Mouse (Mus musculus) MEL (cell line): ENCODE data around the gene Stard5. TPM values are rescaled to one million over a fixed set of nuclear protein-coding genes. Genes with fewer than 3 reads are reported as not detected.

Experiments
- DNase-seq: peaks from one replicate; pipeline ENCODE4 v3.0.0; 2011; ENCODE audit warnings: low read depth, low spot score
- H3K27ac ChIP-seq: 2 replicates; pipeline ENCODE4 v1.5.1; 2012; ENCODE audit warnings: low read depth, mild to moderate bottlenecking, control low read depth, low read length, moderate library complexity; ENCODE audit not compliant: control insufficient read depth
- H3K27me3 ChIP-seq, 2 experiments: fragments of 150-350 bp in 1 of 2; sonication (generic) in 1 of 2; 2 replicates each; pipeline ENCODE4 v1.6.1; 2012; ENCODE audit warnings: low read length in 2 of 2, mild to moderate bottlenecking in 2 of 2, improper control_type of control experiment in 1 of 2, moderate library complexity in 1 of 2; ENCODE audit not compliant: insufficient read depth in 2 of 2, control insufficient read depth in 1 of 2
- H3K36me3 ChIP-seq, 2 experiments: 2 replicates each; pipeline ENCODE4 v1.6.1; 2012 to 2014; ENCODE audit warnings: low read length in 2 of 2, improper control_type of control experiment in 1 of 2, inconsistent platforms in 1 of 2, mild to moderate bottlenecking in 1 of 2; ENCODE audit not compliant: insufficient read depth in 2 of 2, control insufficient read depth in 1 of 2
- H3K4me1 ChIP-seq, 2 experiments: fragments of 150-350 bp in 1 of 2; sonication (generic) in 1 of 2; 2 replicates each; pipeline ENCODE4 v1.6.1; 2012; ENCODE audit warnings: low read length in 2 of 2, improper control_type of control experiment in 1 of 2, mild to moderate bottlenecking in 1 of 2; ENCODE audit not compliant: insufficient read depth in 2 of 2, control insufficient read depth in 1 of 2
- H3K4me3 ChIP-seq, 2 experiments: fragments of 150-350 bp in 1 of 2; sonication (generic) in 1 of 2; 2 replicates each; pipeline ENCODE4 v1.5.1; 2012; ENCODE audit warnings: low read depth in 2 of 2, low read length in 2 of 2, mild to moderate bottlenecking in 2 of 2, moderate library complexity in 2 of 2, control low read depth in 1 of 2, improper control_type of control experiment in 1 of 2; ENCODE audit not compliant: control insufficient read depth in 1 of 2, insufficient read depth in 1 of 2
- H3K79me2 ChIP-seq: 2 replicates; pipeline ENCODE4 v1.6.1; 2012; ENCODE audit warnings: mild to moderate bottlenecking, low read length, moderate library complexity; ENCODE audit not compliant: control insufficient read depth, poor library complexity, insufficient read depth
- H3K9ac ChIP-seq: 2 replicates; pipeline ENCODE4 v1.6.1; 2012; ENCODE audit warnings: low read depth, mild to moderate bottlenecking, control low read depth, low read length, moderate library complexity; ENCODE audit not compliant: control insufficient read depth, poor library complexity, severe bottlenecking
- H3K9me3 ChIP-seq: fragments of 150-350 bp; sonication (generic); replicated peaks from 2 replicates; pipeline ENCODE4 v1.6.1; 2012; ENCODE audit warnings: mild to moderate bottlenecking, low read length, improper control_type of control experiment, moderate library complexity; ENCODE audit not compliant: insufficient read depth
- CHD2 ChIP-seq: IDR thresholded peaks from 2 replicates; pipeline ENCODE4 v1.6.1; 2011; ENCODE audit warnings: low read length, improper control_type of control experiment
- CTCF ChIP-seq, 3 experiments: IDR thresholded peaks in 2 of 3; conservative IDR thresholded peaks in 1 of 3; 2 replicates each; pipeline ENCODE4 v1.5.1; 2011 to 2012; ENCODE audit warnings: low read length in 3 of 3, low read depth in 2 of 3, mild to moderate bottlenecking in 2 of 3, improper control_type of control experiment in 1 of 3, inconsistent platforms in 1 of 3, mixed read lengths in 1 of 3, moderate library complexity in 1 of 3; ENCODE audit not compliant: control insufficient read depth in 1 of 3, insufficient read depth in 1 of 3, poor library complexity in 1 of 3, severe bottlenecking in 1 of 3
- ETS1 ChIP-seq: IDR thresholded peaks from 2 replicates; pipeline ENCODE4 v1.6.1; 2012; ENCODE audit warnings: low read depth, mild to moderate bottlenecking, inconsistent platforms, low read length, improper control_type of control experiment, moderate library complexity
- GABPA ChIP-seq: IDR thresholded peaks from 2 replicates; pipeline ENCODE4 v1.6.1; 2012; ENCODE audit warnings: low read depth, mild to moderate bottlenecking, inconsistent platforms, low read length, improper control_type of control experiment, moderate library complexity
- JUND ChIP-seq: IDR thresholded peaks from 2 replicates; pipeline ENCODE4 v1.6.1; 2011; ENCODE audit warnings: low read depth, mild to moderate bottlenecking, improper control_type of control experiment, low read length
- MAFK ChIP-seq: IDR thresholded peaks from 2 replicates; pipeline ENCODE4 v1.6.1; 2011; ENCODE audit warnings: low read depth, mild to moderate bottlenecking, low read length, improper control_type of control experiment, borderline replicate concordance
- MAX ChIP-seq: IDR thresholded peaks from 2 replicates; pipeline ENCODE4 v1.6.1; 2011; ENCODE audit warnings: low read length, improper control_type of control experiment
- MAZ ChIP-seq: IDR thresholded peaks from 2 replicates; pipeline ENCODE4 v1.6.1; 2012; ENCODE audit warnings: low read depth, mild to moderate bottlenecking, inconsistent platforms, low read length, improper control_type of control experiment
- MEF2A ChIP-seq: IDR thresholded peaks from 2 replicates; pipeline ENCODE4 v1.6.1; 2014; ENCODE audit warnings: low read depth, mild to moderate bottlenecking, inconsistent platforms, low read length, improper control_type of control experiment; ENCODE audit not compliant: poor library complexity, insufficient replicate concordance, severe bottlenecking; ENCODE audit errors: extremely low read depth
- MXI1 ChIP-seq: IDR thresholded peaks from 2 replicates; pipeline ENCODE4 v1.6.1; 2011; ENCODE audit warnings: mild to moderate bottlenecking, low read depth, low read length, improper control_type of control experiment
- POLR2A ChIP-seq, 2 experiments: IDR thresholded peaks; 2 replicates each; pipeline ENCODE4 v1.6.1; 2011 to 2012; ENCODE audit warnings: low read length in 2 of 2, mild to moderate bottlenecking in 2 of 2, control low read depth in 1 of 2, improper control_type of control experiment in 1 of 2, low read depth in 1 of 2, moderate library complexity in 1 of 2; ENCODE audit not compliant: control insufficient read depth in 1 of 2, insufficient read depth in 1 of 2, poor library complexity in 1 of 2
- POLR2AphosphoS2 ChIP-seq: IDR thresholded peaks from 2 replicates; pipeline ENCODE4 v1.6.1; 2011; ENCODE audit warnings: low read length, improper control_type of control experiment
- RAD21 ChIP-seq: IDR thresholded peaks from 2 replicates; pipeline ENCODE4 v1.6.1; 2011; ENCODE audit warnings: mild to moderate bottlenecking, low read depth, low read length, improper control_type of control experiment
- SIN3A ChIP-seq: IDR thresholded peaks from 2 replicates; pipeline ENCODE4 v1.6.1; 2012; ENCODE audit warnings: low read length, improper control_type of control experiment, inconsistent platforms
- TAL1 ChIP-seq: IDR thresholded peaks from 2 replicates; pipeline ENCODE4 v1.6.1; 2012; ENCODE audit warnings: mild to moderate bottlenecking, inconsistent platforms, low read length, moderate library complexity, mixed read lengths
- TCF12 ChIP-seq: IDR thresholded peaks from 2 replicates; pipeline ENCODE4 v1.6.1; 2014; ENCODE audit warnings: low read depth, mild to moderate bottlenecking, inconsistent platforms, low read length, improper control_type of control experiment, moderate library complexity
- USF1 ChIP-seq: IDR thresholded peaks from 2 replicates; pipeline ENCODE4 v1.6.1; 2014; ENCODE audit warnings: low read depth, mild to moderate bottlenecking, inconsistent platforms, low read length, improper control_type of control experiment, moderate library complexity
- USF2 ChIP-seq, 2 experiments: IDR thresholded peaks; 2 replicates each; pipeline ENCODE4 v1.6.1; 2011 to 2012; ENCODE audit warnings: improper control_type of control experiment in 2 of 2, low read length in 2 of 2, borderline replicate concordance in 1 of 2, inconsistent platforms in 1 of 2, low read depth in 1 of 2, mild to moderate bottlenecking in 1 of 2; ENCODE audit not compliant: insufficient read depth in 1 of 2
- ZC3H11A ChIP-seq: IDR thresholded peaks from 2 replicates; pipeline ENCODE4 v1.6.1; 2012; ENCODE audit warnings: low read depth, mild to moderate bottlenecking, inconsistent platforms, low read length, improper control_type of control experiment
- ZKSCAN1 ChIP-seq: IDR thresholded peaks from 2 replicates; pipeline ENCODE4 v1.6.1; 2012; ENCODE audit warnings: low read depth, mild to moderate bottlenecking, inconsistent platforms, low read length, improper control_type of control experiment, moderate library complexity
- ZMIZ1 ChIP-seq: IDR thresholded peaks from 2 replicates; pipeline ENCODE4 v1.6.1; 2012; ENCODE audit warnings: low read depth, mild to moderate bottlenecking, inconsistent platforms, low read length, improper control_type of control experiment, moderate library complexity
- ZNF384 ChIP-seq: IDR thresholded peaks from 2 replicates; pipeline ENCODE4 v1.6.1; 2012; ENCODE audit warnings: low read depth, mild to moderate bottlenecking, inconsistent platforms, low read length, improper control_type of control experiment
- polyA plus RNA-seq, 2 experiments: library from polyadenylated mRNA; stranded (reverse) in 1 of 2; unstranded in 1 of 2; fragments of >175 nt in 1 of 2; fragments of >200 nt in 1 of 2; gene quantifications; 2 replicates each; pipeline versions ENCODE4 v1.2.1 to v1.2.4; 2012; ENCODE audit warnings: low replicate concordance in 2 of 2, low read depth in 1 of 2; ENCODE audit not compliant: insufficient read length in 2 of 2, insufficient read depth in 1 of 2, missing spikeins in 1 of 2
- total RNA-seq: library from RNA; depleted of rRNA; stranded (reverse); fragments of 300-350 nt; gene quantifications from 2 replicates; pipeline ENCODE4 v1.2.3, GENCODE M21; 2012

The Stard5 gene
- total and polyA plus RNA-seq, 3 experiments, result 2.3 to 3.1 TPM; not detected in 1

DNA sequence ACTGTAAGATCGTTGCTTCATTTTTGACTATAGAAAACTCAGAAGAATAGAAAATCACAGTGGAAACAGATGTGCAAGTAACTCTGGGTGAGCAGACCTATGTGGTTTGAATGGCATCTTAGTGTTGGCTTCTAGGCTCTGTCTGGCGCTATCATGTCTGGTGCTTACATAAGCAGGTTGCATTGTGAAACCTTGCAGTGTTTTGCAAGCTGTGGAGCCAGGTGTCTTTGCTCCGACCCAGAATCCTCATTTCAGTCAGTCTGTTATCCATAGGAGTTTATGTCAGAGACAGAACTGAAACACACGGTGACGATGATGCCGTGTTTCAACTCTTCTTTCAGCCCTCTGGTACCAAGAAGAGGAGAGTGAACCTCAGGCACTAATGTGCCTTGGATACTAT lies 2.1 kb downstream of the Stard5 start:
- H3K4me3 ChIP-seq, result no peak overlapping the region
- no peaks in the 10 kb centered on the region for H3K27me3 ChIP-seq
- no peak overlapping the region for H3K27ac ChIP-seq

DNA sequence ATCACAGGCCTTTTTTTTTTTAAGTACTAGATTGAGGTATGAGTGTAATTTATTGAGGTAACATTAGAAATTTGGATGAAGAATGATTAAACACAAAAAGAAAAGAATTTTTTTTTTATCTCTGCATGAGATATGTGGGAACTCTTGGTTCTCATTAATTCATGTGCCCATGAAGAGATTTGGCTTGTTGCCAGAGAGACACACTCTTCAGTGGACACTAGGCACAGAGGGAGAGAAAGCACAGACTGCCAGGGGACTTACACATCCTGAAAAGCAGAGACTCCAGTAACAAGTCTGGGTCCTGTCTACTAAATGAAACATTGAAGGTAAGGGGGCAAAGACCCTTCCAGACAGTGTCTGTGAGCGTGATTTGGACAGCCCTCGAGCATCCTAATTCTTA lies 4.0 kb downstream of the Stard5 start:
- H3K9me3 ChIP-seq, result no peaks in the 10 kb centered on the region

More for the DNA sequence above, 2.1 kb downstream of the Stard5 start:
- no peaks in the 10 kb centered on the region for H3K9me3 ChIP-seq
- no peak overlapping the region for H3K9ac ChIP-seq
- no peaks in the 10 kb centered on the region for H3K79me2 ChIP-seq
- TF ChIP-seq ETS1 (no peak), MXI1 (no peak), TCF12 (no peak), MAFK (no peak), CTCF (IDR thresholded peaks at IDR 0.05 in 2 of 3, conservative IDR thresholded peaks at IDR 0.05 in 1 of 3; ENCODE audit: control insufficient read depth in 1 of 3, insufficient read depth in 1 of 3, low read depth in 2 of 3, low read length in 3 of 3, poor library complexity in 1 of 3, severe bottlenecking in 1 of 3) (no peak), RAD21 (no peak), SIN3A (no peak), TAL1 (no peak), POLR2A (IDR thresholded peaks at IDR 0.05; ENCODE audit: control insufficient read depth in 1 of 2, insufficient read depth in 1 of 2, low read depth in 1 of 2, low read length in 2 of 2, poor library complexity in 1 of 2) (no peak)
- peaks cover 0 to 5% of the 10 kb centered on the region in 2 experiments; a peak in 1 of 4 replicates for H3K4me1 ChIP-seq
- DNase-seq, result no peak
- no peaks in the 10 kb centered on the region for H3K36me3 ChIP-seq

DNA sequence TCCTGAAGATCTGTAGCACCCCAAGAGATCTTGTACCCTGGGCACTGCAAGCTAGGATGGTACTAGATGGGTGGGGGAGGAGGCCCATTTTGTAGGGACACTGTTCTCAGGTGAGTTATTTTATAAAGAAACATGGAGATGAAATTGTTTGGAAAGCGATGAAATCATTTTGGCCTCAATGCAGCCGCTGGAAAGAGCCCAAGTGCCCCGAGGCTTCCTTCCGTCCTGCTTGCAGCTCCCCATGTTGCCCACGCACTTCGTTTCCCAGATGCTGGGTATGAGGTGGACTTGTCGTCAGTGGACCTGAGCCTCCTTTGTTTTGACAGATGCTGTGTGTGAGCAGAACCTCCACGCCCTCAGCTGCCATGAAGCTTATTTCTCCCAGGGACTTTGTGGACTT lies 4.7 kb downstream of the Stard5 start:
- H3K27ac ChIP-seq, result no peak overlapping the region
- H3K4me1 ChIP-seq, result peaks cover 0 to 5% of the 10 kb centered on the region in 2 experiments; a peak in 1 of 4 replicates
- H3K9me3 ChIP-seq, result no peaks in the 10 kb centered on the region
- H3K79me2 ChIP-seq, result no peaks in the 10 kb centered on the region
- no peak overlapping the region for H3K9ac ChIP-seq
- no peaks in the 10 kb centered on the region for H3K27me3 ChIP-seq
- TF ChIP-seq TCF12 (no peak), ZKSCAN1 (no peak), MAX (no peak), MXI1 (no peak), ETS1 (no peak), USF1 (no peak), MEF2A (no peak), POLR2AphosphoS2 (no peak), MAZ (no peak), ZC3H11A (no peak), JUND (no peak), GABPA (no peak), MAFK (no peak), ZMIZ1 (no peak)
- TF ChIP-seq, all 39 proteins: peak for 0
- DNase-seq, result no peak
- H3K4me3 ChIP-seq, result no peak overlapping the region
- H3K36me3 ChIP-seq, result no peaks in the 10 kb centered on the region

More for the DNA sequence above, 4.0 kb downstream of the Stard5 start:
- Histone ChIP-seq H3K4me3 (no peak overlapping the region), H3K4me1 (peaks cover 0 to 5% of the 10 kb centered on the region in 2 experiments; a peak in 1 of 4 replicates), H3K9ac (no peak overlapping the region), H3K27me3 (no peaks in the 10 kb centered on the region), H3K27ac (no peak overlapping the region), H3K36me3 (no peaks in the 10 kb centered on the region), H3K79me2 (no peaks in the 10 kb centered on the region)
- no peak for TF ChIP-seq CHD2
- no peak for TF ChIP-seq USF2 (IDR thresholded peaks at IDR 0.05; ENCODE audit: borderline replicate concordance in 1 of 2, insufficient read depth in 1 of 2, low read depth in 1 of 2, low read length in 2 of 2)
- TF ChIP-seq ETS1, result no peak
- no peak for TF ChIP-seq MEF2A
- no peak for TF ChIP-seq CTCF (IDR thresholded peaks at IDR 0.05 in 2 of 3, conservative IDR thresholded peaks at IDR 0.05 in 1 of 3; ENCODE audit: control insufficient read depth in 1 of 3, insufficient read depth in 1 of 3, low read depth in 2 of 3, low read length in 3 of 3, poor library complexity in 1 of 3, severe bottlenecking in 1 of 3)
- TF ChIP-seq GABPA, result no peak
- TF ChIP-seq ZNF384, result no peak
- TF ChIP-seq TCF12, result no peak
- no peak for TF ChIP-seq ZKSCAN1
- no peak for TF ChIP-seq USF1
- no peak for DNase-seq
